Mouse (Mus musculus) kidney, embryonic 15.5 days (tissue): ENCODE results near the gene Srp9. TPM values are rescaled to one million over a fixed set of nuclear protein-coding genes. Genes with fewer than 3 reads are reported as not detected.

ENCODE experiments used
- ATAC-seq: fragments of 200-750 bp; cut with Nextera tagmentation; replicated peaks from 2 replicates; pipeline ENCODE4 v1.8.0; 2017; ENCODE audit warnings: moderate TSS enrichment; ENCODE audit not compliant: low FRiP score
- H3K27ac ChIP-seq: fragments of 300-500 bp; sonication (generic); 2 replicates; pipeline ENCODE4 v1.5.1; 2015; ENCODE audit warnings: mild to moderate bottlenecking, inconsistent platforms
- H3K27me3 ChIP-seq: fragments of 300-500 bp; sonication (generic); 2 replicates; pipeline ENCODE4 v1.6.1; 2015; ENCODE audit warnings: inconsistent platforms
- H3K36me3 ChIP-seq: fragments of 300-500 bp; sonication (generic); 2 replicates; pipeline ENCODE4 v1.6.1; 2015; ENCODE audit warnings: inconsistent platforms
- H3K4me1 ChIP-seq: fragments of 300-500 bp; sonication (generic); 2 replicates; pipeline ENCODE4 v1.6.1; 2015; ENCODE audit warnings: inconsistent platforms
- H3K4me2 ChIP-seq: fragments of 300-500 bp; sonication (generic); 2 replicates; pipeline ENCODE4 v1.6.1; 2015; ENCODE audit warnings: moderate library complexity, mild to moderate bottlenecking, inconsistent platforms
- H3K4me3 ChIP-seq: fragments of 300-500 bp; sonication (generic); replicated peaks from 2 replicates; pipeline ENCODE4 v1.5.1; 2015; ENCODE audit warnings: mild to moderate bottlenecking, inconsistent platforms
- H3K9ac ChIP-seq: fragments of 300-500 bp; sonication (generic); 2 replicates; pipeline ENCODE4 v1.6.1; 2015; ENCODE audit warnings: mild to moderate bottlenecking, inconsistent platforms
- H3K9me3 ChIP-seq: fragments of 300-500 bp; sonication (generic); replicated peaks from 2 replicates; pipeline ENCODE4 v1.6.1; 2016; ENCODE audit warnings: inconsistent platforms
- WGBS: fragments of 180-500 bp; shearing (Covaris S2); methylation state at CpG from one replicate; pipeline ENCODE4 v1.1.7; 2015; ENCODE audit warnings: mixed read lengths; 5-methylcytosine and 5-hydroxymethylcytosine counted together
- polyA plus RNA-seq: library from polyadenylated mRNA; unstranded; fragments of >200 nt; fragmentation: Nextera tagmentation; extraction: Ambion mirVana; gene quantifications from 2 replicates; pipeline ENCODE4 v1.2.1, GENCODE M21; 2015

Gene Srp9
- polyA plus RNA-seq, 1 experiment from 2014 or later: 151 TPM

GRCm38 (mm10) chr1:182092413-182092800, 32.1 kb upstream of the Srp9 start:
- ATAC-seq: no peak
- 69% methylated on average over 5 of the region's 5 CpGs for WGBS
- no peaks in the 10 kb centered on the region for H3K36me3 ChIP-seq
- no peak overlapping the region for H3K4me3 ChIP-seq
- peaks cover 65% of the 10 kb centered on the region for H3K4me1 ChIP-seq
- peak overlapping the region; percentile 79 for H3K27ac ChIP-seq
- H3K4me2 ChIP-seq: no peak overlapping the region
- no peak overlapping the region for H3K9ac ChIP-seq
- H3K9me3 ChIP-seq: no peaks in the 10 kb centered on the region
- no peaks in the 10 kb centered on the region for H3K27me3 ChIP-seq

GRCm38 (mm10) chr1:182093407-182093806, 31.1 kb upstream of the Srp9 start:
- H3K9me3 ChIP-seq: no peaks in the 10 kb centered on the region
- H3K4me2 ChIP-seq: no peak overlapping the region
- no peak overlapping the region for H3K4me3 ChIP-seq
- H3K4me1 ChIP-seq: peaks cover 57% of the 10 kb centered on the region
- ATAC-seq: no peak
- no peak overlapping the region for H3K9ac ChIP-seq
- no peaks in the 10 kb centered on the region for H3K27me3 ChIP-seq
- H3K27ac ChIP-seq: no peak overlapping the region; the same call in 1 of the 2 replicates
- H3K36me3 ChIP-seq: no peaks in the 10 kb centered on the region
- WGBS: 89% methylated on average over 5 of the region's 5 CpGs

GRCm38 (mm10) chr1:182094473-182095136, 29.9 kb upstream of the Srp9 start:
- Histone ChIP-seq H3K4me3 (no peak overlapping the region; the same call in 1 of the 2 replicates), H3K27ac (peak overlapping the region; percentile 77), H3K36me3 (no peaks in the 10 kb centered on the region), H3K27me3 (no peaks in the 10 kb centered on the region), H3K4me2 (peak overlapping the region; percentile 40), H3K9me3 (no peaks in the 10 kb centered on the region), H3K9ac (no peak overlapping the region), H3K4me1 (peaks cover 53% of the 10 kb centered on the region)
- 39% methylated on average over 15 of the region's 15 CpGs for WGBS
- no peak for ATAC-seq

- WGBS: 19% methylated on average over 10 of the region's 10 CpGs
- H3K4me2 ChIP-seq: peak overlapping the region; percentile 40
- no peak overlapping the region for H3K9ac ChIP-seq
- H3K9me3 ChIP-seq: no peaks in the 10 kb centered on the region
- peaks cover 46% of the 10 kb centered on the region for H3K4me1 ChIP-seq
- peak overlapping the region; percentile 77 for H3K27ac ChIP-seq
- H3K36me3 ChIP-seq: no peaks in the 10 kb centered on the region
- ATAC-seq: 0 out of 2 replicates have a peak, but pooled peaks have one; percentile 26
- no peaks in the 10 kb centered on the region for H3K27me3 ChIP-seq
- no peak overlapping the region; the same call in 1 of the 2 replicates for H3K4me3 ChIP-seq
These were observed 29.2 kb upstream of the Srp9 start for GRCm38 (mm10) chr1:182095240-182095741.

- no peaks in the 10 kb centered on the region for H3K36me3 ChIP-seq
- H3K4me2 ChIP-seq: no peak overlapping the region
- ATAC-seq: no peak
- H3K9me3 ChIP-seq: no peaks in the 10 kb centered on the region
- H3K27me3 ChIP-seq: no peaks in the 10 kb centered on the region
- no peak overlapping the region for H3K4me3 ChIP-seq
- no peak overlapping the region for H3K27ac ChIP-seq
- H3K4me1 ChIP-seq: peaks cover 34% of the 10 kb centered on the region
- WGBS: 76% methylated on average over 5 of the region's 5 CpGs
- H3K9ac ChIP-seq: no peak overlapping the region
These were observed 27.8 kb upstream of the Srp9 start for GRCm38 (mm10) chr1:182096707-182097106.

GRCm38 (mm10) chr1:182099062-182099461, 25.5 kb upstream of the Srp9 start:
- H3K4me3 ChIP-seq: no peak overlapping the region
- no peak for ATAC-seq
- peaks cover 35% of the 10 kb centered on the region for H3K4me1 ChIP-seq
- H3K9me3 ChIP-seq: no peaks in the 10 kb centered on the region
- 28% methylated on average over 5 of the region's 5 CpGs for WGBS
- H3K4me2 ChIP-seq: no peak overlapping the region
- no peaks in the 10 kb centered on the region for H3K36me3 ChIP-seq
- H3K27me3 ChIP-seq: no peaks in the 10 kb centered on the region
- H3K27ac ChIP-seq: no peak overlapping the region
- no peak overlapping the region for H3K9ac ChIP-seq

GRCm38 (mm10) chr1:182100403-182100802, 24.1 kb upstream of the Srp9 start:
- ATAC-seq: no peak
- no peaks in the 10 kb centered on the region for H3K36me3 ChIP-seq
- H3K4me1 ChIP-seq: peaks cover 24% of the 10 kb centered on the region
- WGBS: 71% methylated on average over 3 of the region's 3 CpGs
- no peak overlapping the region for H3K4me3 ChIP-seq
- H3K9ac ChIP-seq: no peak overlapping the region
- H3K9me3 ChIP-seq: no peaks in the 10 kb centered on the region
- H3K4me2 ChIP-seq: no peak overlapping the region
- H3K27ac ChIP-seq: no peak overlapping the region
- no peaks in the 10 kb centered on the region for H3K27me3 ChIP-seq

- Histone ChIP-seq H3K27me3 (no peaks in the 10 kb centered on the region), H3K36me3 (no peaks in the 10 kb centered on the region), H3K4me1 (peaks cover 21% of the 10 kb centered on the region), H3K9ac (no peak overlapping the region), H3K4me2 (no peak overlapping the region), H3K4me3 (no peak overlapping the region), H3K9me3 (no peaks in the 10 kb centered on the region), H3K27ac (no peak overlapping the region)
- no peak for ATAC-seq
- 67% methylated on average over 4 of the region's 4 CpGs for WGBS
These were observed 23.1 kb upstream of the Srp9 start for GRCm38 (mm10) chr1:182101468-182101867.

GRCm38 (mm10) chr1:182102706-182103105, 21.8 kb upstream of the Srp9 start:
- no peak overlapping the region for H3K4me3 ChIP-seq
- H3K36me3 ChIP-seq: no peaks in the 10 kb centered on the region
- H3K9me3 ChIP-seq: no peaks in the 10 kb centered on the region
- no peak overlapping the region for H3K27ac ChIP-seq
- no peak overlapping the region for H3K4me2 ChIP-seq
- peaks cover 21% of the 10 kb centered on the region for H3K4me1 ChIP-seq
- H3K27me3 ChIP-seq: no peaks in the 10 kb centered on the region
- H3K9ac ChIP-seq: no peak overlapping the region
- no peak for ATAC-seq

GRCm38 (mm10) chr1:182103436-182103835, 21.1 kb upstream of the Srp9 start:
- Histone ChIP-seq H3K9me3 (no peaks in the 10 kb centered on the region), H3K4me1 (peaks cover 21% of the 10 kb centered on the region), H3K36me3 (no peaks in the 10 kb centered on the region), H3K9ac (no peak overlapping the region), H3K4me3 (no peak overlapping the region), H3K4me2 (no peak overlapping the region), H3K27ac (no peak overlapping the region), H3K27me3 (no peaks in the 10 kb centered on the region)
- no peak for ATAC-seq
- 70% methylated on average over 11 of the region's 11 CpGs for WGBS

GRCm38 (mm10) chr1:182105023-182105422, 19.5 kb upstream of the Srp9 start:
- 43% methylated on average over 3 of the region's 3 CpGs for WGBS
- no peak overlapping the region for H3K9ac ChIP-seq
- ATAC-seq: no peak
- H3K9me3 ChIP-seq: no peaks in the 10 kb centered on the region
- H3K4me1 ChIP-seq: peaks cover 14% of the 10 kb centered on the region
- no peak overlapping the region for H3K4me3 ChIP-seq
- H3K36me3 ChIP-seq: no peaks in the 10 kb centered on the region
- no peak overlapping the region for H3K4me2 ChIP-seq
- H3K27ac ChIP-seq: no peak overlapping the region
- no peaks in the 10 kb centered on the region for H3K27me3 ChIP-seq

- ATAC-seq: no peak
- Histone ChIP-seq H3K4me2 (no peak overlapping the region), H3K4me3 (no peak overlapping the region), H3K9ac (no peak overlapping the region), H3K27ac (no peak overlapping the region), H3K9me3 (no peaks in the 10 kb centered on the region), H3K4me1 (peaks cover 14% of the 10 kb centered on the region), H3K27me3 (0 out of 2 replicates have a peak, but pooled peaks cover 3% of the 10 kb centered on the region), H3K36me3 (no peaks in the 10 kb centered on the region)
- 79% methylated on average over 9 of the region's 9 CpGs for WGBS
These were observed 17.3 kb upstream of the Srp9 start for GRCm38 (mm10) chr1:182107251-182107650.
